31 mouse cellular contexts compared by ENCODE assay signal in the genomic region with DNA sequence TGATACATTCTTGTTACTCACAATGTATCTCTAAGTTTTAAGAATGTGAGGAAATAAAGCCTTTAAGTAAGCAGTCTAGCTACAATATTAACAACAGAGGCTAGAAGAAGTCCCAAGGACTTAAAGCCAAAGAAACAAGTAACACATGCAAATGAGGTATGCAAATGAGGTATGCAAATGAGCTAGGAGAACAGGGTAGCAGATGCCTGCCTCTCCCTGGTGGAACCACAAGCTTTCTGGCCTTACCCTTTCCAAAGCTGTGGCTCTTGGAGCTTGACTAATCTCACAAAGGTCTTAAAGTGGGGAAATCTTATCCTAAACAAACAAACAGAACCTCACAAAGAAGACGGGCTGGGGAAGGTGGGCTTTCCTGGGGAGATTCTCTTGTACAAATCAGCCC.
DNase-seq lines count a peak whose midpoint lies in the region; ATAC-seq and TF ChIP-seq lines count a peak whose summit lies in the region.
"Had no signal": no experiment of that assay in that cellular context is flagged by ENCODE, and none has a peak within 500 bp of the region (broad histone marks: within the 10 kb centered on the region; RNA-seq: fewer than 3 reads in every experiment).

No protein-coding gene starts in this region.

- no peaks in the 10 kb centered on the region for H3K79me2 ChIP-seq in CH12.LX (replicated peaks; ENCODE audit: control insufficient read depth, extremely low read depth, insufficient read depth, poor library complexity, severe bottlenecking)
- no peaks in the 10 kb centered on the region for H3K79me2 ChIP-seq in MEL (ENCODE audit: control insufficient read depth, insufficient read depth, low read length, poor library complexity)

- peaks cover 7% of the 10 kb centered on the region for H3K4me1 ChIP-seq in forebrain, embryonic 16.5 days (replicated peaks; ENCODE audit: control insufficient read depth, insufficient read depth, low read length)
- H3K4me1 ChIP-seq in forebrain, embryonic 11.5 days (replicated peaks; ENCODE audit: control insufficient read depth, insufficient read depth, low read length): no peaks in the 10 kb centered on the region
- no peaks in the 10 kb centered on the region for H3K4me1 ChIP-seq in hindbrain, postnatal 0 days (ENCODE audit: insufficient read depth, low read length)
- peaks cover 5% of the 10 kb centered on the region; the same call in 1 of the 2 replicates for H3K4me1 ChIP-seq in hindbrain, embryonic 14.5 days (replicated peaks; ENCODE audit: control insufficient read depth, insufficient read depth, low read length)
- H3K4me1 ChIP-seq in CH12.LX (ENCODE audit: control insufficient read depth in 1 of 2, insufficient read depth in 2 of 2): peaks cover 0 to 24% of the 10 kb centered on the region in 2 experiments; a peak in 2 of 4 replicates
- H3K4me1 ChIP-seq in MEL (ENCODE audit: control insufficient read depth in 1 of 2, insufficient read depth in 2 of 2, low read length in 2 of 2): no peaks in the 10 kb centered on the region
- H3K4me1 ChIP-seq: heart, embryonic 13.5 days; intestine, embryonic 15.5 days; limb, embryonic 15.5 days; liver, embryonic 13.5 days; stomach, embryonic 15.5 days had no signal

- TF ChIP-seq POLR2A in CH12.LX (IDR thresholded peaks at IDR 0.05; ENCODE audit: low read depth, low read length) (no peak), MEL (IDR thresholded peaks at IDR 0.05; ENCODE audit: control insufficient read depth in 1 of 2, insufficient read depth in 1 of 2, low read depth in 1 of 2, low read length in 2 of 2, poor library complexity in 1 of 2) (no peak)

- no peaks in the 10 kb centered on the region for H3K9me3 ChIP-seq in forebrain, embryonic 16.5 days (ENCODE audit: control insufficient read depth, low read length)
- H3K9me3 ChIP-seq in forebrain, embryonic 11.5 days (ENCODE audit: control insufficient read depth, low read length): no peaks in the 10 kb centered on the region
- no peaks in the 10 kb centered on the region for H3K9me3 ChIP-seq in hindbrain, postnatal 0 days (ENCODE audit: low read length)
- no peaks in the 10 kb centered on the region for H3K9me3 ChIP-seq in hindbrain, embryonic 14.5 days (ENCODE audit: control insufficient read depth, low read length)
- H3K9me3 ChIP-seq in CH12.LX (replicated peaks; ENCODE audit: low read length): peaks cover 10% of the 10 kb centered on the region
- H3K9me3 ChIP-seq in MEL (replicated peaks; ENCODE audit: insufficient read depth, low read length): no peaks in the 10 kb centered on the region
- H3K9me3 ChIP-seq: hindbrain, embryonic 12.5 days; intestine, embryonic 15.5 days; limb, embryonic 10.5 days; limb, embryonic 15.5 days; liver, embryonic 13.5 days; stomach, embryonic 15.5 days had no signal

- WGBS in forebrain, embryonic 16.5 days: 20% methylated on average over 1 of the region's 1 CpGs
- WGBS in forebrain, embryonic 11.5 days: 26% methylated on average over 1 of the region's 1 CpGs
- WGBS in hindbrain, postnatal 0 days: 14% methylated on average over 1 of the region's 1 CpGs
- WGBS in hindbrain, embryonic 14.5 days: 19% methylated on average over 1 of the region's 1 CpGs

- no peak overlapping the region for H3K4me2 ChIP-seq in forebrain, embryonic 16.5 days (ENCODE audit: low read length)
- H3K4me2 ChIP-seq in forebrain, embryonic 11.5 days (ENCODE audit: low read depth, low read length, severe bottlenecking): no peak overlapping the region
- H3K4me2 ChIP-seq in hindbrain, postnatal 0 days (ENCODE audit: low read depth, low read length): no peak overlapping the region
- no peak overlapping the region for H3K4me2 ChIP-seq in hindbrain, embryonic 14.5 days (replicated peaks)
- H3K4me2 ChIP-seq in CH12.LX (ENCODE audit: insufficient read depth, low read depth, poor library complexity, severe bottlenecking): no peak overlapping the region
- H3K4me2 ChIP-seq: heart, embryonic 13.5 days; hindbrain, embryonic 12.5 days; intestine, embryonic 15.5 days; limb, embryonic 15.5 days; liver, embryonic 13.5 days; stomach, embryonic 15.5 days had no signal

- dilution Hi-C loops in CH12.LX (cut with MboI; ENCODE audit: extremely low pct_ligation_motif_present, extremely low pct_unique_long_range_greater_than_20kb, low sequenced_read_pairs): no loop called here

- H3K4me3 ChIP-seq in forebrain, embryonic 16.5 days (replicated peaks; ENCODE audit: low read length): no peak overlapping the region
- H3K4me3 ChIP-seq in forebrain, embryonic 11.5 days (ENCODE audit: low read depth, low read length): no peak overlapping the region
- no peak overlapping the region for H3K4me3 ChIP-seq in hindbrain, postnatal 0 days (ENCODE audit: low read length)
- H3K4me3 ChIP-seq in hindbrain, embryonic 14.5 days (replicated peaks; ENCODE audit: low read length): no peak overlapping the region
- H3K4me3 ChIP-seq in CH12.LX (replicated peaks in 1 of 3; ENCODE audit: low read depth in 2 of 3, low read length in 2 of 3, poor library complexity in 1 of 3) (no peak overlapping the region), MEL (ENCODE audit: control insufficient read depth in 1 of 2, insufficient read depth in 1 of 2, low read depth in 2 of 2, low read length in 2 of 2) (no peak overlapping the region)
- H3K4me3 ChIP-seq: erythroblast, embryonic 14.5 days; gastrocnemius, adult 2 months; heart, adult 2 months; heart, embryonic 13.5 days; hindbrain, embryonic 12.5 days; intestine, embryonic 15.5 days; limb, embryonic 10.5 days; limb, embryonic 15.5 days; liver, embryonic 13.5 days; megakaryocyte, embryonic 14.5 days; stomach, embryonic 15.5 days had no signal

- ATAC-seq in forebrain, embryonic 16.5 days: peak; percentile 74
- no peak for ATAC-seq in forebrain, embryonic 11.5 days (replicated peaks; ENCODE audit: low FRiP score)
- no peak for ATAC-seq in hindbrain, postnatal 0 days
- ATAC-seq in hindbrain, embryonic 14.5 days (ENCODE audit: low FRiP score): no peak
- ATAC-seq: intestine, embryonic 15.5 days; lung, postnatal 0 days had no signal

- no peaks in the 10 kb centered on the region for H3K27me3 ChIP-seq in forebrain, embryonic 16.5 days (replicated peaks; ENCODE audit: control insufficient read depth, insufficient read depth, low read length)
- no peaks in the 10 kb centered on the region for H3K27me3 ChIP-seq in forebrain, embryonic 11.5 days (ENCODE audit: control insufficient read depth, insufficient read depth, low read length)
- H3K27me3 ChIP-seq in hindbrain, postnatal 0 days (ENCODE audit: insufficient read depth, low read length): no peaks in the 10 kb centered on the region
- no peaks in the 10 kb centered on the region for H3K27me3 ChIP-seq in hindbrain, embryonic 14.5 days (ENCODE audit: control insufficient read depth, insufficient read depth, low read length)
- no peaks in the 10 kb centered on the region for H3K27me3 ChIP-seq in CH12.LX (replicated peaks)
- H3K27me3 ChIP-seq in MEL (ENCODE audit: control insufficient read depth in 1 of 2, insufficient read depth in 2 of 2, low read length in 2 of 2): no peaks in the 10 kb centered on the region; a peak in 1 of 4 replicates
- H3K27me3 ChIP-seq: intestine, embryonic 15.5 days; liver, embryonic 13.5 days; stomach, embryonic 15.5 days had no signal

- no peak overlapping the region for H3K27ac ChIP-seq in forebrain, embryonic 16.5 days (ENCODE audit: low read length)
- H3K27ac ChIP-seq in forebrain, embryonic 11.5 days (ENCODE audit: low read depth, low read length): no peak overlapping the region
- H3K27ac ChIP-seq in hindbrain, postnatal 0 days: no peak overlapping the region
- no peak overlapping the region; the same call in 1 of the 2 replicates for H3K27ac ChIP-seq in hindbrain, embryonic 14.5 days
- H3K27ac ChIP-seq in CH12.LX (ENCODE audit: insufficient read depth, low read depth) (no peak overlapping the region), MEL (ENCODE audit: control insufficient read depth, low read depth, low read length) (no peak overlapping the region)
- H3K27ac ChIP-seq: gastrocnemius, adult 2 months; heart, adult 2 months; heart, embryonic 13.5 days; hindbrain, embryonic 12.5 days; intestine, embryonic 15.5 days; limb, embryonic 10.5 days; limb, embryonic 15.5 days; liver, embryonic 13.5 days; stomach, embryonic 15.5 days had no signal

- no peak for TF ChIP-seq CTCF in hindbrain, postnatal 0 days (IDR thresholded peaks at IDR 0.05; ENCODE audit: low read depth)
- no peak for TF ChIP-seq CTCF in CH12.LX (conservative IDR thresholded peaks at IDR 0.05 in 1 of 2, IDR thresholded peaks at IDR 0.05 in 1 of 2; ENCODE audit: low read depth in 2 of 2, low read length in 2 of 2)
- no peak for TF ChIP-seq CTCF in MEL (IDR thresholded peaks at IDR 0.05 in 2 of 3, conservative IDR thresholded peaks at IDR 0.05 in 1 of 3; ENCODE audit: control insufficient read depth in 1 of 3, insufficient read depth in 1 of 3, low read depth in 2 of 3, low read length in 3 of 3, poor library complexity in 1 of 3, severe bottlenecking in 1 of 3)

- DNase-seq in forebrain, embryonic 11.5 days (ENCODE audit: low spot score): no peak
- peak; percentile 43 for DNase-seq in hindbrain, postnatal 0 days (ENCODE audit: low spot score)
- no peak for DNase-seq in hindbrain, embryonic 14.5 days (ENCODE audit: low spot score)
- DNase-seq in CH12.LX (ENCODE audit: extremely low read depth) (peak; percentile 84), MEL (ENCODE audit: low read depth, low spot score) (peak; percentile 12)
- DNase-seq in right cerebral cortex, postnatal 4 days: no peak
- no peak for DNase-seq in kidney, postnatal 10 days
- DNase-seq: adrenal gland, postnatal 10 days; B cell, adult 2 months; cerebellum, adult 11-12 months; cerebellum, postnatal 14 days; gastrocnemius, adult 2 months; gastrocnemius, postnatal 36 days; heart, adult 2 months; heart, postnatal 10 days; kidney, adult 2 months; kidney, postnatal 4 days; liver, embryonic 13.5 days; lung, adult 18-20 months; lung, postnatal 4 days; thymus, postnatal 14 days had no signal

- no peak overlapping the region for H3K9ac ChIP-seq in forebrain, embryonic 16.5 days (replicated peaks; ENCODE audit: low read depth, low read length)
- no peak overlapping the region for H3K9ac ChIP-seq in forebrain, embryonic 11.5 days (ENCODE audit: low read length)
- H3K9ac ChIP-seq in hindbrain, postnatal 0 days (replicated peaks; ENCODE audit: low read length): no peak overlapping the region
- no peak overlapping the region for H3K9ac ChIP-seq in hindbrain, embryonic 14.5 days
- H3K9ac ChIP-seq in CH12.LX (ENCODE audit: insufficient read depth, low read depth) (no peak overlapping the region), MEL (ENCODE audit: control insufficient read depth, low read depth, low read length, poor library complexity, severe bottlenecking) (no peak overlapping the region)
- H3K9ac ChIP-seq: heart, embryonic 13.5 days; hindbrain, embryonic 12.5 days; intestine, embryonic 15.5 days; limb, embryonic 15.5 days; liver, embryonic 13.5 days; stomach, embryonic 15.5 days had no signal

- TF ChIP-seq EP300 in CH12.LX (IDR thresholded peaks at IDR 0.05; ENCODE audit: low read length) (peak; percentile 32; the same call in 1 of the 2 replicates), MEL (IDR thresholded peaks at IDR 0.05; ENCODE audit: low read depth in 1 of 2, low read length in 2 of 2) (no peak)

- H3K36me3 ChIP-seq in forebrain, embryonic 16.5 days (ENCODE audit: control insufficient read depth, insufficient read depth): no peaks in the 10 kb centered on the region
- no peaks in the 10 kb centered on the region for H3K36me3 ChIP-seq in forebrain, embryonic 11.5 days (ENCODE audit: control insufficient read depth, insufficient read depth, low read length)
- H3K36me3 ChIP-seq in hindbrain, postnatal 0 days (ENCODE audit: insufficient read depth, low read length): no peaks in the 10 kb centered on the region
- no peaks in the 10 kb centered on the region for H3K36me3 ChIP-seq in hindbrain, embryonic 14.5 days (replicated peaks; ENCODE audit: control insufficient read depth, insufficient read depth)
- H3K36me3 ChIP-seq in CH12.LX (replicated peaks in 1 of 2; ENCODE audit: control insufficient read depth in 1 of 2, insufficient read depth in 1 of 2, low read length in 1 of 2): no peaks in the 10 kb centered on the region
- H3K36me3 ChIP-seq in MEL (ENCODE audit: control insufficient read depth in 1 of 2, insufficient read depth in 2 of 2, low read length in 2 of 2): no peaks in the 10 kb centered on the region
- H3K36me3 ChIP-seq: heart, embryonic 13.5 days; hindbrain, embryonic 12.5 days; intestine, embryonic 15.5 days; limb, embryonic 10.5 days; limb, embryonic 15.5 days; liver, embryonic 13.5 days; stomach, embryonic 15.5 days had no signal

- TF ChIP-seq RAD21 in CH12.LX (IDR thresholded peaks at IDR 0.05; ENCODE audit: low read depth, low read length) (no peak), MEL (IDR thresholded peaks at IDR 0.05; ENCODE audit: low read depth, low read length) (no peak)

- in situ Hi-C loops in CH12.LX (cut with MboI; ENCODE audit: low pct_ligation_motif_present, low pct_unique_long_range_greater_than_20kb, low sequenced_read_pairs): no loop called here

Comparison
In these comparisons a context has a peak if more than half of its experiments do, and no peak if none do; other contexts are left out.
1. DNase-seq: peak in hindbrain, postnatal 0 days (single experiment), CH12.LX (single experiment) and MEL (single experiment); none in forebrain, embryonic 11.5 days (single experiment), hindbrain, embryonic 14.5 days (single experiment), right cerebral cortex, postnatal 4 days (single experiment) and kidney, postnatal 10 days (single experiment).